Mouse (Mus musculus): ENCODE results near the gene Snx27. TPM values are rescaled to one million over a fixed set of nuclear protein-coding genes. Genes with fewer than 3 reads are reported as not detected.

Gene Snx27
- 19.0 TPM for polyA plus RNA-seq (2014; fragmentation: Illumina TruSeq; extraction: RNeasy Lipid Tissue Mini Kit (QIAGEN cat#74804); ENCODE audit: low read depth, low replicate concordance)

DNA sequence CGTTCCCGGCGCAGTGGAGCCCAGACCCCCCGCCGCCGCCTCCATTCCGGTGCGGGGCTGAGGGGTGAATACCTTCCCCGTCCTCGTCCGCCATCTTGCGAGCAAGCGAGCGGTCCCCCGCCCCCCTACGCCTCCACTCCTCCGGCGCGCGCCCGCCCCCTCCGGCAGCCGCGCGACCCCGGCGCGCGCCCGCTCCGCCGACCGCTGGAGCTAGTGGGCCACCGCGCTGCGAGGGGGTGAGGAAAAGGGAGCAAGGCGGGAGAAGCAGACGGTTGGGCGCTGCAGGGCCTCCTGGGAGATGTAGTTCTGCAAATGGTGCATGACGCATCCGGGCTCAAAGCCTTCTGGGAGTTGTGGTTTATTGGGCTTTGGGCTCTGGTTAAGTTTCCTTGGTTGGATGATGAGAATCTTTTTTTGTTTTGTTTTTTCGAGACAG is at the start of gene Snx27:
Gene Snx27, minus strand, starts transcription at position 261 of the 436 bp plus-strand sequence.

DNA sequence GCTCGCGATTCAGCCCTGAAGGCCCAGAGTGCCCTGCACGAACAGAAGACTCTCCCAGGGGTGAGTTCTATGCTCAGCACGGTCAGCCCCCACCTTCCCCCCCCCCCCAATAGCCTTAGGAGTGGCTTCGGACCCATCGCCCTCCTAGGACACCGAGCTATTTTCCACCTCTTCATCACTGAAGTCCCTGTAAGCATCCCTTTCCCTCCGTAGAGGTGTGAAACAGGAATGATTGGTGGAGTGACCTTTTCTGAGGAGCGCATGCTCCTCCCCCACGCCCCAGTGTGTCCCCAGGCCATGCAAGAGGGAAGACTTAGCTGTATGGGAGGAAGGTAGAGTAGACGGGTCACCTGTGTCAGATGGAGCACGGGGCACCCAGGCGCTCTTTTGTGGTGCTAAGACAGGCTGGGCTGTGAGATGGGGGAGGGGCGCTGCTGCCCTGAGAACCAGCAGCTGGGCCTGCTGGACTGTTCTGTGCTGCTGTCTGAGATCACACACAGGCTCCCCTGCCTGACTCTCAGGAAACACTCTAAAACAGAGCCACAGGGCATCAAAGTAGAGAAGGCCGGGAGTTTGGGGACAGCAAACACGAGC is 102.1 kb downstream of the Snx27 start, which contains the start of gene Riiad1:
Gene Riiad1, minus strand, starts transcription at position 51 of the 594 bp plus-strand sequence.

DNA sequence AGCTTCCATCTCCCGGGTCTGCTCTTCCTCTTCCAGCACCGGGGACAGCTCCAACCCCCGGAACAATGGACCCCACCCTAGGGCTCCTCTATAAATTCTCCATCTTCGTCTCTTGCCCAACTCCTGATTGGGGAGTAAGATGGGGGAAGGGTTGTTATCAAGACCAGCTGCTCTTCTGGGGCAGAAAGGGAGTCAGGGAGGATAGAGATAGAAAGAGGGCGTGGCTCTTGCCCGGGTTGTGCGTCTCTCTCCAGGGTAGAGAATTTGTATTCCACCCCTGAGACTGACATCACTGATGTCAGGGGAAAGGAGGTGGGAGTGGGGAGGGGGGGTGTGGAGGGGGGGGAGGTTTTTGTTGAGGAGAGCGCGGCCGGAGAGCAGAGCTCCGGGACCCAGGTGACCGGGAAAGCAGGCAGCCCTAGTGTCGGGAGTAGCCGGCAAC is 104.5 kb downstream of the Snx27 start, which contains the start of gene Celf3:
Gene Celf3, plus strand, starts transcription at position 315 of the 442 bp plus-strand sequence.

Other genes starting within 250 kb of the Snx27 start
- gene Them5, start 240.6 kb downstream of the Snx27 start, polyA plus RNA-seq (2014; fragmentation: Illumina TruSeq; extraction: RNeasy Lipid Tissue Mini Kit (QIAGEN cat#74804); ENCODE audit: low read depth, low replicate concordance): not detected
- not detected for gene C2cd4d, start 220.3 kb downstream of the Snx27 start, polyA plus RNA-seq (2014; fragmentation: Illumina TruSeq; extraction: RNeasy Lipid Tissue Mini Kit (QIAGEN cat#74804); ENCODE audit: low read depth, low replicate concordance)
- 25.4 TPM for gene Rorc, start 209.9 kb downstream of the Snx27 start, polyA plus RNA-seq (2014; fragmentation: Illumina TruSeq; extraction: RNeasy Lipid Tissue Mini Kit (QIAGEN cat#74804); ENCODE audit: low read depth, low replicate concordance)
- 0.19 TPM for gene Lingo4, start 184.2 kb downstream of the Snx27 start, polyA plus RNA-seq (2014; fragmentation: Illumina TruSeq; extraction: RNeasy Lipid Tissue Mini Kit (QIAGEN cat#74804); ENCODE audit: low read depth, low replicate concordance)
- 3.7 TPM for gene Tdrkh, start 169.4 kb downstream of the Snx27 start, polyA plus RNA-seq (2014; fragmentation: Illumina TruSeq; extraction: RNeasy Lipid Tissue Mini Kit (QIAGEN cat#74804); ENCODE audit: low read depth, low replicate concordance)
- 32.6 TPM for gene Mrpl9, start 139.4 kb downstream of the Snx27 start, polyA plus RNA-seq (2014; fragmentation: Illumina TruSeq; extraction: RNeasy Lipid Tissue Mini Kit (QIAGEN cat#74804); ENCODE audit: low read depth, low replicate concordance)
- gene Oaz3, start 138.8 kb downstream of the Snx27 start, polyA plus RNA-seq (2014; fragmentation: Illumina TruSeq; extraction: RNeasy Lipid Tissue Mini Kit (QIAGEN cat#74804); ENCODE audit: low read depth, low replicate concordance): not detected
- gene Celf3, start 104.4 kb downstream of the Snx27 start, polyA plus RNA-seq (2014; fragmentation: Illumina TruSeq; extraction: RNeasy Lipid Tissue Mini Kit (QIAGEN cat#74804); ENCODE audit: low read depth, low replicate concordance): not detected
- gene Riiad1, start 102.4 kb downstream of the Snx27 start, polyA plus RNA-seq (2014; fragmentation: Illumina TruSeq; extraction: RNeasy Lipid Tissue Mini Kit (QIAGEN cat#74804); ENCODE audit: low read depth, low replicate concordance): not detected
- gene Gm10972, start 60.4 kb upstream of the Snx27 start, polyA plus RNA-seq (2014; fragmentation: Illumina TruSeq; extraction: RNeasy Lipid Tissue Mini Kit (QIAGEN cat#74804); ENCODE audit: low read depth, low replicate concordance): not detected
- gene Tuft1, start 76.2 kb upstream of the Snx27 start, polyA plus RNA-seq (2014; fragmentation: Illumina TruSeq; extraction: RNeasy Lipid Tissue Mini Kit (QIAGEN cat#74804); ENCODE audit: low read depth, low replicate concordance): 2.0 TPM
- gene Selenbp2, start 110.8 kb upstream of the Snx27 start, polyA plus RNA-seq (2014; fragmentation: Illumina TruSeq; extraction: RNeasy Lipid Tissue Mini Kit (QIAGEN cat#74804); ENCODE audit: low read depth, low replicate concordance): 4.8 TPM
- gene Cgn, start 203.8 kb upstream of the Snx27 start, polyA plus RNA-seq (2014; fragmentation: Illumina TruSeq; extraction: RNeasy Lipid Tissue Mini Kit (QIAGEN cat#74804); ENCODE audit: low read depth, low replicate concordance): 7.0 TPM

Measured in liver, adult 10 weeks (tissue).